Mouse (Mus musculus): ENCODE data around the gene Gsc2. TPM values are rescaled to one million over a fixed set of nuclear protein-coding genes. Genes with fewer than 3 reads are reported as not detected.
"Not testable (repeated sequence)": the region's sequence is repeated elsewhere in the genome, so short reads cannot be mapped to it uniquely, and the experiment has no call there.

The Gsc2 gene
- 0.10 and 0.13 TPM in 2 replicates for polyA plus RNA-seq (2012; rRNA removed)

- TF ChIP-seq CTCF (IDR thresholded peaks at IDR 0.05; ENCODE audit: borderline replicate concordance, control insufficient read depth, extremely low read depth, insufficient read depth, low read length, poor library complexity) (no peak), POLR2A (IDR thresholded peaks at IDR 0.05; ENCODE audit: control insufficient read depth, extremely low read depth, insufficient read depth, low read length, poor library complexity) (no peak)
- 3% methylated on average over 102 of the region's 106 CpGs for WGBS
- H3K36me3 ChIP-seq (ENCODE audit: control insufficient read depth, insufficient read depth, low read length): no peaks in the 10 kb centered on the region
- 0 out of 2 replicates have a peak within 1 kb of the TSS, but pooled peaks have one; percentile 2 for H3K4me3 ChIP-seq (ENCODE audit: control insufficient read depth, insufficient read depth, low read length)
- peaks cover 15% of the 10 kb centered on the region for H3K27me3 ChIP-seq (ENCODE audit: control insufficient read depth, insufficient read depth, low read length)
- H3K4me1 ChIP-seq (replicated peaks; ENCODE audit: control insufficient read depth, insufficient read depth, low read length): peaks cover 9% of the 10 kb centered on the region
- H3K27ac ChIP-seq (ENCODE audit: control insufficient read depth, insufficient read depth, low read length): no peak within 1 kb of the TSS
- DNase-seq: peak; percentile 18
These were observed at the start of gene Gsc2 for GRCm38 (mm10) chr16:17914307-17915249. Gene Gsc2, minus strand, starts transcription at chr16:17915059.

DNA sequence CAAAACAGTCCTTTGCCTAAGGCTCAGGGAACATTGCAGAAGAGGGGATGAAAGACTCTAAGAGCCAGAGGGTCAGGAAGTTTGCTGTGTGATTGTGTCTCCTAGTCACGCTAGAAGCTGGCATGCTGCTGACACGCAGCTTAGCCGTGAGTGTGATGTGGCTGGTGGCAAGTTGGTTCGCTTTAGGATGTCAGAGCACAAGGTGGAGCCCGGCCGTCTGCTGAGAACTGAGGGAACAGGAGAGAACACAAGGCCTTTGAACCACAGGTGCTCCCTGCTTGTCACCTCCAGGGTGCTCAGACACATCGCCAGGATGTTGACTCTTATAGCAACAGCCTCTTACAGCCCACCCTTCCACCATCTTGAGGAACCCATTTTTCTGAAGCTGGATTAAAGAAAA, 47.2 kb upstream of the Gsc2 start:
- Histone ChIP-seq H3K4me1 (replicated peaks; ENCODE audit: control insufficient read depth, insufficient read depth, low read length) (0 out of 2 replicates have a peak, but pooled peaks cover 4% of the 10 kb centered on the region), H3K4me3 (ENCODE audit: control insufficient read depth, insufficient read depth, low read length) (no peak overlapping the region), H3K36me3 (ENCODE audit: control insufficient read depth, insufficient read depth, low read length) (no peaks in the 10 kb centered on the region), H3K27me3 (ENCODE audit: control insufficient read depth, insufficient read depth, low read length) (no peaks in the 10 kb centered on the region), H3K27ac (ENCODE audit: control insufficient read depth, insufficient read depth, low read length) (no peak overlapping the region)
- DNase-seq: peak; percentile 9
- no peak for TF ChIP-seq CTCF (IDR thresholded peaks at IDR 0.05; ENCODE audit: borderline replicate concordance, control insufficient read depth, extremely low read depth, insufficient read depth, low read length, poor library complexity)
- TF ChIP-seq POLR2A (IDR thresholded peaks at IDR 0.05; ENCODE audit: control insufficient read depth, extremely low read depth, insufficient read depth, low read length, poor library complexity): no peak
- 31% methylated on average over 7 of the region's 7 CpGs for WGBS

DNA sequence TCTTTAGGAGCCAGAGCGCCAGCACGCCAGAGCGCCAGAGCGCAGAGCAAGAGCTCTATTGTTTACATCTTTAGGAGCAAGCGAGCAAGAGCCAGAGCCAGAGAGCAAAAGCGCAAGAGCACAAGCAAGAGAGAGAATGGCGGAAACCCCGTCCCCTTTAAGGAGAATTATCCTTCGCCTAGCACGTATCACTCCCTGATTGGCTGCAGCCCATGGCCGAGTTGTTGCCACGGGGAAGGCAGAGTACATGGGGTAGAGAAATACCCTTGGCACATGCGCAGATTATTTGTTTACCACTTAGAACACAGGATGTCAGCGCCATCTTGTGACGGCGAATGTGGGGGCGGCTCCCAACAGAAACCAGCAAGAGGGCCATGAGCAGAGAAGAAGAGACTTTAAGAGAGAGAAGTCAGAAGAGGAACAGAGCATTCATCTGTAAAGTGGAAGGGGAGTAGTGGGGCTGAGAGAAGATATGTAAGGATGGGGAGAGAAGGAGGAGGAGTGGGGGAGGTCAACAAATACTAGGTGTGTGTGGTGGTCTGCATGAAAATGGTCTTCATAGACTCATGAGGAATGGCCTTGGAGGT, 41.3 kb upstream of the Gsc2 start:
- H3K27me3 ChIP-seq (ENCODE audit: control insufficient read depth, insufficient read depth, low read length); H3K4me1 ChIP-seq (replicated peaks; ENCODE audit: control insufficient read depth, insufficient read depth, low read length); DNase-seq; H3K36me3 ChIP-seq (ENCODE audit: control insufficient read depth, insufficient read depth, low read length); H3K4me3 ChIP-seq (ENCODE audit: control insufficient read depth, insufficient read depth, low read length); H3K27ac ChIP-seq (ENCODE audit: control insufficient read depth, insufficient read depth, low read length): not testable (repeated sequence)
- 97% methylated on average over 17 of the region's 17 CpGs for whole genome bisulfite sequencing

- WGBS: 54% methylated on average over 3 of the region's 4 CpGs
- no peaks in the 10 kb centered on the region for H3K4me1 ChIP-seq (replicated peaks; ENCODE audit: control insufficient read depth, insufficient read depth, low read length)
- H3K36me3 ChIP-seq (ENCODE audit: control insufficient read depth, insufficient read depth, low read length): no peaks in the 10 kb centered on the region
- no peak overlapping the region for H3K4me3 ChIP-seq (ENCODE audit: control insufficient read depth, insufficient read depth, low read length)
- DNase-seq: no peak
- H3K27ac ChIP-seq (ENCODE audit: control insufficient read depth, insufficient read depth, low read length): no peak overlapping the region
- H3K27me3 ChIP-seq (ENCODE audit: control insufficient read depth, insufficient read depth, low read length): no peaks in the 10 kb centered on the region
- TF ChIP-seq CTCF (IDR thresholded peaks at IDR 0.05; ENCODE audit: borderline replicate concordance, control insufficient read depth, extremely low read depth, insufficient read depth, low read length, poor library complexity) (no peak), POLR2A (IDR thresholded peaks at IDR 0.05; ENCODE audit: control insufficient read depth, extremely low read depth, insufficient read depth, low read length, poor library complexity) (no peak)
These were observed 36.8 kb upstream of the Gsc2 start for GRCm38 (mm10) chr16:17951618-17952017.

DNA sequence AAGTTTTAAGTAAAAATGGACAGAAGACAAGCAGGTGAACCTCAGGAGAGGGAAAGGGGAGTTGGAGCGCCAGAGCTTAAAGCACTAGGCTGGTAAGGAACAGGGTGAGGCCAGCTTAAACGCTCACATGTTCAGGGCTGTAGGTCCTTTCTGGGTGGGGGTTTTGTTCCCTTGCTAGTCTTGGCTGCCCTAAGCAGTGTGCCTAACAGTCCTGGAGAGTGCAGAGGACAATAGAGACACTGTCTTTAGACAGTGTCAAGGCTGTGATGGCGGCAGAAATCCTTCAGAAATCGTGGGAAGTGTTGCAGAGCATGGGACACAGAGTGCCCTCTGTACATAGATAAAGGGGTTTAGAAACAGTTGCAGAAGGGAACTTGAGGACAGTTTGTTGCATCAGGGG, 35.2 kb upstream of the Gsc2 start:
- no peaks in the 10 kb centered on the region for H3K27me3 ChIP-seq (ENCODE audit: control insufficient read depth, insufficient read depth, low read length)
- no peak overlapping the region for H3K27ac ChIP-seq (ENCODE audit: control insufficient read depth, insufficient read depth, low read length)
- H3K36me3 ChIP-seq (ENCODE audit: control insufficient read depth, insufficient read depth, low read length): no peaks in the 10 kb centered on the region
- no peak for DNase-seq
- H3K4me1 ChIP-seq (replicated peaks; ENCODE audit: control insufficient read depth, insufficient read depth, low read length): no peaks in the 10 kb centered on the region
- TF ChIP-seq CTCF (IDR thresholded peaks at IDR 0.05; ENCODE audit: borderline replicate concordance, control insufficient read depth, extremely low read depth, insufficient read depth, low read length, poor library complexity): no peak
- TF ChIP-seq POLR2A (IDR thresholded peaks at IDR 0.05; ENCODE audit: control insufficient read depth, extremely low read depth, insufficient read depth, low read length, poor library complexity): no peak
- 93% methylated on average over 4 of the region's 4 CpGs for WGBS
- H3K4me3 ChIP-seq (ENCODE audit: control insufficient read depth, insufficient read depth, low read length): no peak overlapping the region

- Histone ChIP-seq H3K36me3 (ENCODE audit: control insufficient read depth, insufficient read depth, low read length) (no peaks in the 10 kb centered on the region), H3K27me3 (ENCODE audit: control insufficient read depth, insufficient read depth, low read length) (no peaks in the 10 kb centered on the region)
- no peak for TF ChIP-seq CTCF (IDR thresholded peaks at IDR 0.05; ENCODE audit: borderline replicate concordance, control insufficient read depth, extremely low read depth, insufficient read depth, low read length, poor library complexity)
- TF ChIP-seq POLR2A (IDR thresholded peaks at IDR 0.05; ENCODE audit: control insufficient read depth, extremely low read depth, insufficient read depth, low read length, poor library complexity): no peak
These were observed 34.6 kb upstream of the Gsc2 start for GRCm38 (mm10) chr16:17949421-17949877.

More at GRCm38 (mm10) chr16:17949421-17949877, 34.6 kb upstream of the Gsc2 start:
- DNase-seq: no peak
- no peaks in the 10 kb centered on the region for H3K4me1 ChIP-seq (replicated peaks; ENCODE audit: control insufficient read depth, insufficient read depth, low read length)
- WGBS: 44% methylated on average over 2 of the region's 2 CpGs
- H3K27ac ChIP-seq (ENCODE audit: control insufficient read depth, insufficient read depth, low read length): no peak overlapping the region
- H3K4me3 ChIP-seq (ENCODE audit: control insufficient read depth, insufficient read depth, low read length): no peak overlapping the region

Data from thymus, adult 2 months (tissue).